29 mouse cellular contexts compared by ENCODE assay signal in genomic region chrX:136183107-136183506, GRCm38 (mm10). TPM values are rescaled to one million over a fixed set of nuclear protein-coding genes. Genes with fewer than 3 reads are reported as not detected.
DNase-seq lines count a peak whose midpoint lies in the region; ATAC-seq and TF ChIP-seq lines count a peak whose summit lies in the region.
"Had no signal": no experiment of that assay in that cellular context is flagged by ENCODE, and none has a peak within 500 bp of the region (broad histone marks: within the 10 kb centered on the region; RNA-seq: fewer than 3 reads in every experiment).

No protein-coding gene starts in this region.

- TF ChIP-seq CTCF in intestine, postnatal 0 days (IDR thresholded peaks at IDR 0.05; ENCODE audit: low read depth) = no peak

- 70% methylated on average over 1 of the region's 1 CpGs for WGBS in intestine, postnatal 0 days
- 79% methylated on average over 1 of the region's 1 CpGs for WGBS in intestine, embryonic 15.5 days
- 29% methylated on average over 1 of the region's 1 CpGs for WGBS in liver, embryonic 16.5 days (ENCODE audit: insufficient replicate concordance)
- 79% methylated on average over 1 of the region's 1 CpGs for WGBS in liver, embryonic 11.5 days

- no peak overlapping the region for H3K4me3 ChIP-seq in intestine, postnatal 0 days (ENCODE audit: low read depth, low read length)
- H3K4me3 ChIP-seq in intestine, embryonic 15.5 days (replicated peaks) = no peak overlapping the region
- H3K4me3 ChIP-seq in liver, embryonic 16.5 days (ENCODE audit: low read depth, low read length) = no peak overlapping the region
- no peak overlapping the region for H3K4me3 ChIP-seq in liver, embryonic 11.5 days (ENCODE audit: low read depth, low read length)
- H3K4me3 ChIP-seq: embryonic facial prominence, embryonic 13.5 days; embryonic facial prominence, embryonic 15.5 days; erythroblast, embryonic 14.5 days; forebrain, embryonic 10.5 days; forebrain, embryonic 12.5 days had no signal

- no peaks in the 10 kb centered on the region for H3K9me3 ChIP-seq in intestine, postnatal 0 days (ENCODE audit: control insufficient read depth)
- no peaks in the 10 kb centered on the region for H3K9me3 ChIP-seq in intestine, embryonic 15.5 days
- no peaks in the 10 kb centered on the region for H3K9me3 ChIP-seq in liver, embryonic 16.5 days (replicated peaks; ENCODE audit: control insufficient read depth, low read length)
- H3K9me3 ChIP-seq in liver, embryonic 11.5 days (ENCODE audit: control insufficient read depth, low read length) = no peaks in the 10 kb centered on the region
- H3K9me3 ChIP-seq: embryonic facial prominence, embryonic 13.5 days; embryonic facial prominence, embryonic 15.5 days; forebrain, embryonic 10.5 days; forebrain, embryonic 12.5 days; G1E had no signal

- peak; percentile 77 for ATAC-seq in intestine, postnatal 0 days
- no peak for ATAC-seq in intestine, embryonic 15.5 days
- peak; percentile 68 for ATAC-seq in liver, embryonic 16.5 days (ENCODE audit: low read depth)
- ATAC-seq in liver, embryonic 11.5 days (replicated peaks; ENCODE audit: low FRiP score) = no peak
- ATAC-seq: activated CD4-positive, CD25-positive, alpha-beta regulatory T cell, adult 4 months; CD4-positive, CD25-positive, alpha-beta regulatory T cell, adult 4 months; forebrain, embryonic 14.5 days; Patski had no signal

- no peak overlapping the region for H3K27ac ChIP-seq in intestine, postnatal 0 days (ENCODE audit: low read depth, low read length)
- H3K27ac ChIP-seq in intestine, embryonic 15.5 days = no peak overlapping the region
- no peak overlapping the region for H3K27ac ChIP-seq in liver, embryonic 16.5 days (ENCODE audit: low read length)
- no peak overlapping the region for H3K27ac ChIP-seq in liver, embryonic 11.5 days (ENCODE audit: low read depth, low read length)
- H3K27ac ChIP-seq: embryonic facial prominence, embryonic 13.5 days; embryonic facial prominence, embryonic 15.5 days; forebrain, embryonic 10.5 days; forebrain, embryonic 12.5 days had no signal

- no peak overlapping the region for H3K4me2 ChIP-seq in intestine, postnatal 0 days (replicated peaks; ENCODE audit: low read depth)
- no peak overlapping the region for H3K4me2 ChIP-seq in intestine, embryonic 15.5 days (replicated peaks)
- H3K4me2 ChIP-seq in liver, embryonic 16.5 days (ENCODE audit: low read depth, low read length) = no peak overlapping the region
- no peak overlapping the region for H3K4me2 ChIP-seq in liver, embryonic 11.5 days
- H3K4me2 ChIP-seq: embryonic facial prominence, embryonic 13.5 days; embryonic facial prominence, embryonic 15.5 days; forebrain, embryonic 12.5 days had no signal

- no peaks in the 10 kb centered on the region for H3K36me3 ChIP-seq in intestine, postnatal 0 days (ENCODE audit: control insufficient read depth, insufficient read depth)
- H3K36me3 ChIP-seq in intestine, embryonic 15.5 days = no peaks in the 10 kb centered on the region
- H3K36me3 ChIP-seq in liver, embryonic 16.5 days (ENCODE audit: control insufficient read depth, insufficient read depth) = no peaks in the 10 kb centered on the region
- no peaks in the 10 kb centered on the region for H3K36me3 ChIP-seq in liver, embryonic 11.5 days (ENCODE audit: control insufficient read depth, insufficient read depth, low read length)
- H3K36me3 ChIP-seq: embryonic facial prominence, embryonic 13.5 days; embryonic facial prominence, embryonic 15.5 days; forebrain, embryonic 10.5 days; forebrain, embryonic 12.5 days; G1E had no signal

- no peak overlapping the region for H3K9ac ChIP-seq in intestine, postnatal 0 days (ENCODE audit: low read depth, low read length)
- H3K9ac ChIP-seq in intestine, embryonic 15.5 days = no peak overlapping the region
- H3K9ac ChIP-seq in liver, embryonic 16.5 days (ENCODE audit: low read depth, low read length) = no peak overlapping the region
- H3K9ac ChIP-seq in liver, embryonic 11.5 days (ENCODE audit: low read depth, low read length) = no peak overlapping the region
- H3K9ac ChIP-seq: embryonic facial prominence, embryonic 13.5 days; embryonic facial prominence, embryonic 15.5 days; forebrain, embryonic 12.5 days had no signal

- DNase-seq in kidney, postnatal 14 days = peak; percentile 1
- no peak for DNase-seq in kidney, adult 18-20 months
- no peak for DNase-seq in liver, embryonic 11.5 days (ENCODE audit: low spot score)
- DNase-seq in adipocyte (ENCODE audit: low spot score) = peak; percentile 39
- DNase-seq: adrenal gland, adult 2 months; adrenal gland, postnatal 10 days; adrenal gland, postnatal 25 days; B cell, adult 2 months; cerebellum, adult 11 months; cerebellum, adult 18-20 months; cerebellum, adult 8-10 months; cerebellum, adult 9-11 months; cerebellum, postnatal 14 days; cerebellum, postnatal 36 days; embryo, embryonic 11 days had no signal

- no peaks in the 10 kb centered on the region for H3K4me1 ChIP-seq in intestine, postnatal 0 days (replicated peaks; ENCODE audit: control insufficient read depth, insufficient read depth, low read length)
- no peaks in the 10 kb centered on the region for H3K4me1 ChIP-seq in intestine, embryonic 15.5 days (replicated peaks)
- no peaks in the 10 kb centered on the region for H3K4me1 ChIP-seq in liver, embryonic 16.5 days (ENCODE audit: control insufficient read depth, low read depth, low read length)
- no peaks in the 10 kb centered on the region for H3K4me1 ChIP-seq in liver, embryonic 11.5 days (replicated peaks; ENCODE audit: control insufficient read depth, insufficient read depth, low read length)
- H3K4me1 ChIP-seq: embryonic facial prominence, embryonic 13.5 days; embryonic facial prominence, embryonic 15.5 days; forebrain, embryonic 12.5 days had no signal

- no peaks in the 10 kb centered on the region for H3K27me3 ChIP-seq in intestine, postnatal 0 days (replicated peaks; ENCODE audit: control insufficient read depth, insufficient read depth, low read length)
- H3K27me3 ChIP-seq in intestine, embryonic 15.5 days (replicated peaks) = no peaks in the 10 kb centered on the region
- no peaks in the 10 kb centered on the region for H3K27me3 ChIP-seq in liver, embryonic 16.5 days (ENCODE audit: control insufficient read depth, insufficient read depth, low read depth, low read length)
- no peaks in the 10 kb centered on the region for H3K27me3 ChIP-seq in liver, embryonic 11.5 days (replicated peaks; ENCODE audit: control insufficient read depth, insufficient read depth, low read length)
- H3K27me3 ChIP-seq: CH12.LX; embryonic facial prominence, embryonic 15.5 days had no signal

RNA-seq across cellular contexts. Expression of gene Tceal8, which starts 11.0 kb away (rescaled TPM):
- polyA plus RNA-seq in intestine, postnatal 0 days (2015; fragmentation: Nextera tagmentation; extraction: Ambion mirVana) = 239 and 262 TPM in 2 replicates
- polyA plus RNA-seq in intestine, embryonic 15.5 days (2015; fragmentation: Nextera tagmentation; extraction: Ambion mirVana) = 219 and 251 TPM in 2 replicates
- polyA plus RNA-seq in liver, embryonic 16.5 days (2015; fragmentation: Nextera tagmentation; extraction: Ambion mirVana) = 170 and 186 TPM in 2 replicates
- 236 and 244 TPM in 2 replicates for polyA plus RNA-seq in liver, embryonic 11.5 days (2014; fragmentation: Nextera tagmentation; extraction: Ambion mirVana)

RNA-seq across cellular contexts. Expression of gene Tceal5, which starts 20.6 kb away (rescaled TPM):
- 3.4 and 5.3 TPM in 2 replicates for polyA plus RNA-seq in intestine, postnatal 0 days (2015; fragmentation: Nextera tagmentation; extraction: Ambion mirVana)
- 4.1 and 4.2 TPM in 2 replicates for polyA plus RNA-seq in intestine, embryonic 15.5 days (2015; fragmentation: Nextera tagmentation; extraction: Ambion mirVana)
- polyA plus RNA-seq in liver, embryonic 16.5 days (2015; fragmentation: Nextera tagmentation; extraction: Ambion mirVana) = 11.0 and 11.9 TPM in 2 replicates
- 1.2 and 1.6 TPM in 2 replicates for polyA plus RNA-seq in liver, embryonic 11.5 days (2014; fragmentation: Nextera tagmentation; extraction: Ambion mirVana)
- polyA plus RNA-seq: activated CD4-positive, CD25-positive, alpha-beta regulatory T cell, adult 4 months; adrenal gland, adult 2 months; CD4-positive, CD25-positive, alpha-beta regulatory T cell, adult 4 months; Patski had no signal

RNA-seq across cellular contexts. Expression of gene Tceal7, which starts 31.5 kb away (rescaled TPM):
- 0.37 and 0.58 TPM in 2 replicates for polyA plus RNA-seq in intestine, postnatal 0 days (2015; fragmentation: Nextera tagmentation; extraction: Ambion mirVana)
- polyA plus RNA-seq in intestine, embryonic 15.5 days (2015; fragmentation: Nextera tagmentation; extraction: Ambion mirVana) = 1.1 and 1.9 TPM in 2 replicates
- polyA plus RNA-seq in liver, embryonic 16.5 days (2015; fragmentation: Nextera tagmentation; extraction: Ambion mirVana) = 7.5 and 15.7 TPM in 2 replicates
- polyA plus RNA-seq in liver, embryonic 11.5 days (2014; fragmentation: Nextera tagmentation; extraction: Ambion mirVana) = 0.69 and 0.77 TPM in 2 replicates
- polyA plus RNA-seq: activated CD4-positive, CD25-positive, alpha-beta regulatory T cell, adult 4 months; adrenal gland, adult 2 months; CD4-positive, CD25-positive, alpha-beta regulatory T cell, adult 4 months; erythroblast, embryonic 14.5 days; G1E; Patski had no signal

RNA-seq across cellular contexts. Expression of gene Bex1, which starts 32.2 kb away (rescaled TPM):
- polyA plus RNA-seq in intestine, postnatal 0 days (2015; fragmentation: Nextera tagmentation; extraction: Ambion mirVana) = 41.4 and 50.7 TPM in 2 replicates
- polyA plus RNA-seq in intestine, embryonic 15.5 days (2015; fragmentation: Nextera tagmentation; extraction: Ambion mirVana) = 186 and 196 TPM in 2 replicates
- 205 and 219 TPM in 2 replicates for polyA plus RNA-seq in liver, embryonic 16.5 days (2015; fragmentation: Nextera tagmentation; extraction: Ambion mirVana)
- 195 and 210 TPM in 2 replicates for polyA plus RNA-seq in liver, embryonic 11.5 days (2014; fragmentation: Nextera tagmentation; extraction: Ambion mirVana)
- polyA plus RNA-seq: activated CD4-positive, CD25-positive, alpha-beta regulatory T cell, adult 4 months; CD4-positive, CD25-positive, alpha-beta regulatory T cell, adult 4 months had no signal

RNA-seq across cellular contexts. Expression of gene Bex4, which starts 44.3 kb away (rescaled TPM):
- polyA plus RNA-seq in intestine, postnatal 0 days (2015; fragmentation: Nextera tagmentation; extraction: Ambion mirVana) = 235 and 294 TPM in 2 replicates
- 230 and 263 TPM in 2 replicates for polyA plus RNA-seq in intestine, embryonic 15.5 days (2015; fragmentation: Nextera tagmentation; extraction: Ambion mirVana)
- polyA plus RNA-seq in liver, embryonic 16.5 days (2015; fragmentation: Nextera tagmentation; extraction: Ambion mirVana) = 131 and 159 TPM in 2 replicates
- 307 and 310 TPM in 2 replicates for polyA plus RNA-seq in liver, embryonic 11.5 days (2014; fragmentation: Nextera tagmentation; extraction: Ambion mirVana)
- polyA plus RNA-seq: activated CD4-positive, CD25-positive, alpha-beta regulatory T cell, adult 4 months; adrenal gland, adult 2 months; CD4-positive, CD25-positive, alpha-beta regulatory T cell, adult 4 months; Patski had no signal

Comparison
In these comparisons a context has a peak if more than half of its experiments do, and no peak if none do; other contexts are left out.
1. ATAC-seq: peak in intestine, postnatal 0 days (single experiment) and liver, embryonic 16.5 days (single experiment); none in intestine, embryonic 15.5 days (single experiment) and liver, embryonic 11.5 days (single experiment).
2. DNase-seq: peak in kidney, postnatal 14 days (single experiment) and adipocyte (single experiment); none in kidney, adult 18-20 months (single experiment) and liver, embryonic 11.5 days (single experiment).